Mouse (Mus musculus) embryonic facial prominence, embryonic 13.5 days (tissue): ENCODE data around the gene Tekt5. TPM values are rescaled to one million over a fixed set of nuclear protein-coding genes. Genes with fewer than 3 reads are reported as not detected.
A peak's percentile ranks its signal among the peaks of the same experiment; 100 is the strongest.

Experiments
- ATAC-seq: fragments of 200-750 bp; cut with Nextera tagmentation; 2 replicates; pipeline ENCODE4 v1.8.0; 2017; ENCODE audit warnings: low read depth; ENCODE audit not compliant: insufficient number of reproducible peaks, insufficient read depth, low FRiP score, low TSS enrichment
- H3K27ac ChIP-seq: fragments of 300-500 bp; sonication (generic); 2 replicates; pipeline ENCODE4 v1.5.1; 2015; ENCODE audit warnings: moderate library complexity, mild to moderate bottlenecking, inconsistent platforms
- H3K27me3 ChIP-seq: fragments of 300-500 bp; sonication (generic); 2 replicates; pipeline ENCODE4 v1.6.1; 2015; ENCODE audit warnings: mild to moderate bottlenecking, inconsistent platforms
- H3K36me3 ChIP-seq: fragments of 300-500 bp; sonication (generic); 2 replicates; pipeline ENCODE4 v1.6.1; 2015; ENCODE audit warnings: mild to moderate bottlenecking, inconsistent platforms
- H3K4me1 ChIP-seq: fragments of 300-500 bp; sonication (generic); 2 replicates; pipeline ENCODE4 v1.6.1; 2015; ENCODE audit warnings: inconsistent platforms
- H3K4me2 ChIP-seq: fragments of 300-500 bp; sonication (generic); 2 replicates; pipeline ENCODE4 v1.6.1; 2015; ENCODE audit warnings: moderate library complexity, mild to moderate bottlenecking, inconsistent platforms
- H3K4me3 ChIP-seq: fragments of 300-500 bp; sonication (generic); 2 replicates; pipeline ENCODE4 v1.5.1; 2015; ENCODE audit warnings: mild to moderate bottlenecking, inconsistent platforms
- H3K9ac ChIP-seq: fragments of 300-500 bp; sonication (generic); 2 replicates; pipeline ENCODE4 v1.6.1; 2015; ENCODE audit warnings: mild to moderate bottlenecking, inconsistent platforms
- H3K9me3 ChIP-seq: fragments of 300-500 bp; sonication (generic); 2 replicates; pipeline ENCODE4 v1.6.1; 2016; ENCODE audit warnings: inconsistent platforms
- WGBS: fragments of 180-500 bp; shearing (Covaris S2); methylation state at CpG from one replicate; pipeline ENCODE4 v1.1.7; 2015; ENCODE audit warnings: mixed read lengths; 5-methylcytosine and 5-hydroxymethylcytosine counted together
- polyA plus RNA-seq: library from polyadenylated mRNA; unstranded; fragments of >200 nt; fragmentation: Nextera tagmentation; extraction: Ambion mirVana; gene quantifications from 2 replicates; pipeline ENCODE4 v1.2.1, GENCODE M21; 2015

Tekt5 gene
- polyA plus RNA-seq, 1 experiment from 2014 or later: 1.00 TPM

- H3K36me3 ChIP-seq: no peaks in the 10 kb centered on the region
- ATAC-seq: no peak; the same call in 1 of the 2 replicates
- no peak overlapping the region for H3K27ac ChIP-seq
- no peaks in the 10 kb centered on the region for H3K27me3 ChIP-seq
- peak overlapping the region; percentile 52 for H3K4me2 ChIP-seq
- no peaks in the 10 kb centered on the region for H3K9me3 ChIP-seq
- WGBS: 21% methylated on average over 13 of the region's 13 CpGs
- H3K4me1 ChIP-seq: peaks cover 36% of the 10 kb centered on the region; the same call in 1 of the 2 replicates
- H3K4me3 ChIP-seq: peak overlapping the region; percentile 25
- H3K9ac ChIP-seq: peak overlapping the region; percentile 60
Observed at GRCm38 (mm10) chr16:10374254-10375011, 20.9 kb downstream of the Tekt5 start.

DNA sequence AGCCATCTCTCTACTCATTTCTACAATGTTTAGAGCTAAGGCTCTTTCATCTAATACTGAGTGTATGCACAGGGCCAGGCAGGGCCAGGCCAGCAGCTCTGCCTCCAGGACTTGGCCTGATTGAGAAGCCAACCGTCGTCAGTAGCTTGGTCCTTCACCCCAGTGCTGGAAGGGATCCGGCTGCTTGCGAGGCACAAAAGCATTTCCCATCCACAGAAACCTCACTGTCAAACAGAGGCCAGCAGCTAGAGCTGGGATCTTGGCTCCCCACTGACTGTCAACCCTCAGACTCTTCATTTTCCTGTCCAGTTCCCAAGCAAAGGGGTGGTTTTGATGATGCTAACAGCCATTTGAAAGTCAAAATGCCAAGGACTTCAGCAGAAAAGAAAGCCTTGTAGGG is 22.9 kb downstream of the Tekt5 start:
- 77% methylated on average over 4 of the region's 4 CpGs for WGBS
- H3K4me3 ChIP-seq: no peak overlapping the region
- peaks cover 37% of the 10 kb centered on the region; the same call in 1 of the 2 replicates for H3K4me1 ChIP-seq
- no peak for ATAC-seq
- no peaks in the 10 kb centered on the region for H3K27me3 ChIP-seq
- no peak overlapping the region for H3K9ac ChIP-seq
- no peak overlapping the region for H3K27ac ChIP-seq
- H3K4me2 ChIP-seq: no peak overlapping the region
- H3K36me3 ChIP-seq: no peaks in the 10 kb centered on the region
- H3K9me3 ChIP-seq: no peaks in the 10 kb centered on the region

GRCm38 (mm10) chr16:10369996-10370395 is 25.3 kb downstream of the Tekt5 start:
- Histone ChIP-seq H3K4me2 (no peak overlapping the region), H3K4me1 (peaks cover 43% of the 10 kb centered on the region), H3K27ac (no peak overlapping the region), H3K9ac (no peak overlapping the region), H3K4me3 (no peak overlapping the region), H3K9me3 (no peaks in the 10 kb centered on the region), H3K36me3 (no peaks in the 10 kb centered on the region), H3K27me3 (no peaks in the 10 kb centered on the region)
- 88% methylated on average over 1 of the region's 1 CpGs for WGBS
- ATAC-seq: no peak

DNA sequence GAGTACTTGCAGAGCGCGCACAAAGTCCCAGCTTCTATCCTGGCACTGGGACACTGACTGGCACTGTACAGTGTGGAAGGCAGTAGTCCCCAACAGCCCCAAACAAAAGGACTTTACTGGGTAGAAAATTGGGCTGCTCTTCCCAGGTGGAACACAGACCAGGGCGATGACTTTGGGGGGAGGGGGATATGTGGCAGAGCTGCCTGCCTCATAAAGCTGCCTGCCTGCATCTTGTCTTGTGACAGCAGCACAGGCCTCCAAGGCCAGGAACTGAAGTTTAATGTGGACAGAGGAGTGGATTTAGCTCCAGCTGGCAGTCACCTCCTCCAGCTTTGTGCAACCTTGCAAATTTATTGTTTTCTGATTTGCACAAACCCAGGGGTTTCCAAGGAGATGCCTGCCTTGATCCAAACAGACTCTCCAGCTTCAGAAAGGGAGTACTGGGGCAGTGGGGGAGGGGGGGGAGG is 25.8 kb downstream of the Tekt5 start:
- H3K4me1 ChIP-seq: peaks cover 38% of the 10 kb centered on the region
- no peaks in the 10 kb centered on the region for H3K36me3 ChIP-seq
- H3K27me3 ChIP-seq: no peaks in the 10 kb centered on the region
- no peak overlapping the region for H3K4me2 ChIP-seq
- 58% methylated on average over 3 of the region's 3 CpGs for WGBS
- no peak overlapping the region for H3K4me3 ChIP-seq
- ATAC-seq: no peak
- no peaks in the 10 kb centered on the region for H3K9me3 ChIP-seq
- no peak overlapping the region for H3K9ac ChIP-seq
- no peak overlapping the region for H3K27ac ChIP-seq

- no peak overlapping the region for H3K9ac ChIP-seq
- H3K27ac ChIP-seq: peak overlapping the region; percentile 83
- peaks cover 34% of the 10 kb centered on the region for H3K4me1 ChIP-seq
- no peaks in the 10 kb centered on the region for H3K27me3 ChIP-seq
- WGBS: 68% methylated on average over 14 of the region's 14 CpGs
- no peaks in the 10 kb centered on the region for H3K36me3 ChIP-seq
- H3K4me3 ChIP-seq: no peak overlapping the region
- no peak overlapping the region for H3K4me2 ChIP-seq
- ATAC-seq: peak; percentile 29; the same call in 1 of the 2 replicates
- no peaks in the 10 kb centered on the region for H3K9me3 ChIP-seq
Observed at GRCm38 (mm10) chr16:10366240-10367217, 28.8 kb downstream of the Tekt5 start.

DNA sequence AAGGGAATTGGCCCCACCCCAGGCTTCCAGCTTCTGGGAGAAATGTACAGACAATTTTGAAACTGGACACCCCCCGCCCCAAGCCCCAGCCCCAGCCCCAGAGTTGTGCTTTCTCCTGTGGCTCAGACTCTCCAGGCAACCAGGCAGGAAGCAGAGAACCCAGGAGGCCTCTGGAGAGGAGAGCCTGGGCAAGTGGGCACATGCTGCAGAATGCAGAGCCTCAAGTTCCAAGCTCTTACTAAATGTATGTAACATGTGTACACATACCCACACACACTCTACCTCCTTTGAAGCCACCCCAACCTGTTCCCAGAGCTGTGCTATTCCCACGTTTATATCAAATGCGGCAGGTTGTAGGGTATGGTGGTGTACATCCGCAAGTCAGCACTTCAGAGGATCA is 29.5 kb downstream of the Tekt5 start:
- H3K9me3 ChIP-seq: no peaks in the 10 kb centered on the region
- no peaks in the 10 kb centered on the region for H3K27me3 ChIP-seq
- peak; percentile 78 for ATAC-seq
- H3K4me3 ChIP-seq: no peak overlapping the region
- peaks cover 34% of the 10 kb centered on the region for H3K4me1 ChIP-seq
- H3K4me2 ChIP-seq: no peak overlapping the region
- no peak overlapping the region for H3K9ac ChIP-seq
- H3K36me3 ChIP-seq: no peaks in the 10 kb centered on the region
- WGBS: 72% methylated on average over 4 of the region's 4 CpGs
- H3K27ac ChIP-seq: peak overlapping the region; percentile 83

DNA sequence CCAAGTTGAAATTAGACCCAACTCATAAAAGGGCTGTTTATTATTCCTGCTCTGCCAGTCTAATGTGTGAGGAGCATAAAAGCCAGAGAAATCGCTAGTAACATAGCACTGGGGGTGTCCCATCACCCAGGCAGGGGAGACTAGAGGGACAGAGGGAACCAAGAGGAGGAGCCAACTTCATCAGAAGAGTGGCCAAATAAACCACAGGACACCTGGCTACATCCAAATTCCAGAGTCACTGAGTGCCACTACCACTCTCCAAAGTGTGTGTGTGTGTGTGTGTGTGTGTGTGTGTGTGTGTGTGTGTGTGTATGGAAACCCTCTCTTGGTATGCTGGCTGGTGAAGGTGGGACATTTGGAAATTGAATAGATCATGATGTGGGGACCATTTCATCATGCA is 32.2 kb downstream of the Tekt5 start:
- Histone ChIP-seq H3K9ac (no peak overlapping the region), H3K27ac (no peak overlapping the region), H3K4me1 (peaks cover 22% of the 10 kb centered on the region), H3K9me3 (no peaks in the 10 kb centered on the region), H3K36me3 (no peaks in the 10 kb centered on the region), H3K4me3 (no peak overlapping the region), H3K4me2 (no peak overlapping the region), H3K27me3 (no peaks in the 10 kb centered on the region)
- no peak for ATAC-seq
- 33% methylated on average over 1 of the region's 1 CpGs for WGBS

DNA sequence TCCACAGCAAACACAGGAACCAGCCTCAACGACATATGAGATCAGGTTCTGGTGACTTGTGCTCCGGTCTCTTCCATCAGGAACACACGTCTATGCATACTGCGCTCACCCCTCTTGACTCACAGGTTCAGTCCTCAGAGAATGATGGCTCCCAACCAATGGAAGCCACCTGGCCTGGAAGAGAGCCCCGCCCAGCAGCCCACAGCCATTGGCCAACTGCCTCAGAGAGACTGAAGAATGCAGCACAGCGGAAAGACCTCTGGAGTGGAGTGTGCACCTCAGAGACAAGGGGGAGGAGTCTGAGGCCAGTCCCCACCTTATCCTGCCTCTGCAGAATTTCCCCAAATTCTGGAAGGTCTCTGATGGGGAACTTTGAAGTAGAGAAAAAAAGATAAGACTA is 36.0 kb downstream of the Tekt5 start:
- no peak overlapping the region for H3K9ac ChIP-seq
- 82% methylated on average over 6 of the region's 6 CpGs for WGBS
- no peak overlapping the region for H3K27ac ChIP-seq
- no peaks in the 10 kb centered on the region for H3K36me3 ChIP-seq
- 0 out of 2 replicates have a peak, but pooled peaks have one; percentile 33 for ATAC-seq
- no peaks in the 10 kb centered on the region for H3K9me3 ChIP-seq
- no peak overlapping the region for H3K4me2 ChIP-seq
- peaks cover 5% of the 10 kb centered on the region for H3K4me1 ChIP-seq
- no peak overlapping the region for H3K4me3 ChIP-seq
- H3K27me3 ChIP-seq: no peaks in the 10 kb centered on the region

DNA sequence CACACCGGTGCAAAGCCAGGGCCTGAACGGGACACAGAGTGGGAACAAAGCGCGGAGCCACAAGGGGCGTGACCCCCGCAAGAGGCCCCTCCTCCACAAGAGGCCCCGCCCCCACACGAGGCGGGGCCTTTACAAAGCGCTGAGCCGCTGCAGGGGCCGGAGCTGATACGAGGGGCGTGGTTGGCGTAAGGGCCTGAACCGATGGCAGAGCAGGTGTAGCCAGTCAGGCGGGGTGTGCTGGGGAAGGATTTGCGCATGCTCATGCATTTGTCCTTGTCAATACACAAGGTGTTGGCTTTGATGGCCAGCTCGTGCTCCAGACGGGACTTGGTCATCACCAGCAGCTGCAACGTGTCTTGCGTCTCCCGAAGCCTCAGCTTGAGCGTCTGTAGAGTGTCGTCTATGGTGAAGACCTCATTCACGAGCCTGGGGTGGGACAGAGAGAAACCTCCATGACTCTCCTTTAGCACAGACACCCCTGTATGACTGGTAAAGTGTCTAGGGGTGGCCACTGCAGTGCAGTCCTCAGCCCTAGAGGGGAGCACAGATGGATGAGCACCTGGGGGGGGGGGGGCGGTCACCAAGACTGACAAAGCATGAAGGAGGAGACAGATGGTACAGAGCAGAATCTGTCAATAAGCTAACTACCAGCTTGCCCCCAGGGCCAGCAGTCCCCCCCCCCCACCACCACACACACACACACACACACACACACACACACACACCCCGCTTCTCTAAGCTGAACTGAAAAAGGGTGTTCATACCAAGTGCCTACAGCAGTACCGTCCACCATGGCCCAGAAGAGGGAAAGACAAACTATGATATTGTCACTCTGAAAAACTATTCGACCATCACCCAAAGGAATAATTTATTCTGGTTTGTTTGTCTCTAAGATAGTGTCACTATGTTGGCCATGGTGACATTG is 37.0 kb downstream of the Tekt5 start:
- Histone ChIP-seq H3K9ac (no peak overlapping the region), H3K27ac (no peak overlapping the region), H3K4me2 (peak overlapping the region; percentile 51), H3K4me3 (peak overlapping the region; percentile 20), H3K27me3 (no peaks in the 10 kb centered on the region), H3K9me3 (no peaks in the 10 kb centered on the region), H3K4me1 (peaks cover 5% of the 10 kb centered on the region), H3K36me3 (no peaks in the 10 kb centered on the region)
- peak; percentile 74 for ATAC-seq
- WGBS: 16% methylated on average over 29 of the region's 30 CpGs

DNA sequence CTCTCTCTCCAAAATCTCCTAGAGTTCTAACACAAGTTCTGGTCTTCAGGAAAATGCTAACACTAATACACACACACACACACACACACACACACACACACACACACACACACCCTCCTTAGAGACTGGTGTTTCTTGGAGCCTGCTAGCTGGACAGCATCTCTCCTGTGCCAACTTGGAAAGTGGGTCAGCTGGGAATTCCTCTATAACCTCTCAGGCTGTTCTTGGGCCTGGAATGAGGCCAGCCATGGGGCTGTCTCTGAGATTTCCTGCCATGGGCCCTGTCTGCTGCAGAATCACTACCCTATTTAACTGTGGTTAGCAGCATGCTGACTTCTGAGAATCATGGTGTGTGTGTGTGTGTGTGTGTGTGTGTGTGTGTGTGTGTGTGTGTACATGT is 40.3 kb downstream of the Tekt5 start:
- Histone ChIP-seq H3K4me3 (no peak overlapping the region), H3K27me3 (no peaks in the 10 kb centered on the region), H3K4me2 (no peak overlapping the region), H3K4me1 (peaks cover 5% of the 10 kb centered on the region), H3K9ac (no peak overlapping the region), H3K9me3 (no peaks in the 10 kb centered on the region), H3K27ac (no peak overlapping the region), H3K36me3 (no peaks in the 10 kb centered on the region)
- no peak for ATAC-seq
